Mouse (Mus musculus): ENCODE data around the gene Catip. TPM values are rescaled to one million over a fixed set of nuclear protein-coding genes. Genes with fewer than 3 reads are reported as not detected.

The Catip gene
- polyA plus RNA-seq, 2 experiments: 0.73 to 4.2 TPM

- no peak for TF ChIP-seq POLR2A (IDR thresholded peaks at IDR 0.05; ENCODE audit: borderline replicate concordance, extremely low read depth, insufficient read depth, insufficient read length)
Measured at GRCm38 (mm10) chr1:74400531-74400930, 38.6 kb downstream of the Catip start.

GRCm38 (mm10) chr1:74401015-74401702 lies 39.3 kb downstream of the Catip start:
- TF ChIP-seq POLR2A (IDR thresholded peaks at IDR 0.05; ENCODE audit: borderline replicate concordance, extremely low read depth, insufficient read depth, insufficient read length): no peak
- Histone ChIP-seq H3K9me3 (ENCODE audit: control insufficient read depth, low read length) (no peaks in the 10 kb centered on the region), H3K9ac (ENCODE audit: low read depth, low read length, severe bottlenecking) (no peak overlapping the region), H3K4me2 (replicated peaks; ENCODE audit: low read depth, low read length, severe bottlenecking) (no peak overlapping the region), H3K36me3 (ENCODE audit: control insufficient read depth, insufficient read depth, low read length) (no peaks in the 10 kb centered on the region), H3K27ac (replicated peaks; ENCODE audit: low read depth, low read length) (no peak overlapping the region), H3K27me3 (ENCODE audit: control insufficient read depth, insufficient read depth, low read length) (no peaks in the 10 kb centered on the region), H3K4me3 (replicated peaks; ENCODE audit: low read length) (no peak overlapping the region), H3K4me1 (ENCODE audit: control insufficient read depth, insufficient read depth, low read length) (no peaks in the 10 kb centered on the region)
- WGBS: 57% methylated on average over 16 of the region's 16 CpGs
- no peak for ATAC-seq (ENCODE audit: low FRiP score, low read depth)
- DNase-seq (ENCODE audit: low spot score): no peak

More at GRCm38 (mm10) chr1:74400531-74400930, 38.6 kb downstream of the Catip start:
- H3K27me3 ChIP-seq (ENCODE audit: control insufficient read depth, insufficient read depth, low read length): no peaks in the 10 kb centered on the region
- H3K4me2 ChIP-seq (replicated peaks; ENCODE audit: low read depth, low read length, severe bottlenecking): no peak overlapping the region
- no peak for ATAC-seq (ENCODE audit: low FRiP score, low read depth)
- WGBS: 85% methylated on average over 3 of the region's 3 CpGs
- no peak for DNase-seq (ENCODE audit: low spot score)
- H3K36me3 ChIP-seq (ENCODE audit: control insufficient read depth, insufficient read depth, low read length): no peaks in the 10 kb centered on the region
- no peaks in the 10 kb centered on the region for H3K4me1 ChIP-seq (ENCODE audit: control insufficient read depth, insufficient read depth, low read length)
- H3K4me3 ChIP-seq (replicated peaks; ENCODE audit: low read length): no peak overlapping the region
- H3K9ac ChIP-seq (ENCODE audit: low read depth, low read length, severe bottlenecking): no peak overlapping the region
- H3K9me3 ChIP-seq (ENCODE audit: control insufficient read depth, low read length): no peaks in the 10 kb centered on the region
- H3K27ac ChIP-seq (replicated peaks; ENCODE audit: low read depth, low read length): no peak overlapping the region

GRCm38 (mm10) chr1:74404206-74404605 lies 42.3 kb downstream of the Catip start:
- H3K27me3 ChIP-seq (ENCODE audit: control insufficient read depth, insufficient read depth, low read length): no peaks in the 10 kb centered on the region
- no peak overlapping the region for H3K27ac ChIP-seq (replicated peaks; ENCODE audit: low read depth, low read length)
- no peaks in the 10 kb centered on the region for H3K9me3 ChIP-seq (ENCODE audit: control insufficient read depth, low read length)
- H3K4me2 ChIP-seq (replicated peaks; ENCODE audit: low read depth, low read length, severe bottlenecking): no peak overlapping the region
- TF ChIP-seq POLR2A (IDR thresholded peaks at IDR 0.05; ENCODE audit: borderline replicate concordance, extremely low read depth, insufficient read depth, insufficient read length): no peak
- no peaks in the 10 kb centered on the region for H3K36me3 ChIP-seq (ENCODE audit: control insufficient read depth, insufficient read depth, low read length)
- no peaks in the 10 kb centered on the region for H3K4me1 ChIP-seq (ENCODE audit: control insufficient read depth, insufficient read depth, low read length)
- WGBS: 92% methylated on average over 4 of the region's 4 CpGs
- DNase-seq (ENCODE audit: low spot score): no peak
- H3K4me3 ChIP-seq (replicated peaks; ENCODE audit: low read length): no peak overlapping the region
- no peak for ATAC-seq (ENCODE audit: low FRiP score, low read depth)
- no peak overlapping the region for H3K9ac ChIP-seq (ENCODE audit: low read depth, low read length, severe bottlenecking)

- ATAC-seq (ENCODE audit: low FRiP score, low read depth): no peak
- Histone ChIP-seq H3K4me3 (replicated peaks; ENCODE audit: low read length) (no peak within 1 kb of the TSS), H3K9ac (ENCODE audit: low read depth, low read length, severe bottlenecking) (no peak within 1 kb of the TSS), H3K4me2 (replicated peaks; ENCODE audit: low read depth, low read length, severe bottlenecking) (no peak within 1 kb of the TSS), H3K27ac (replicated peaks; ENCODE audit: low read depth, low read length) (no peak within 1 kb of the TSS), H3K36me3 (ENCODE audit: control insufficient read depth, insufficient read depth, low read length) (no peaks in the 10 kb centered on the region), H3K4me1 (ENCODE audit: control insufficient read depth, insufficient read depth, low read length) (no peaks in the 10 kb centered on the region), H3K27me3 (ENCODE audit: control insufficient read depth, insufficient read depth, low read length) (no peaks in the 10 kb centered on the region), H3K9me3 (ENCODE audit: control insufficient read depth, low read length) (no peaks in the 10 kb centered on the region)
- WGBS: 29% methylated on average over 12 of the region's 15 CpGs
- no peak for TF ChIP-seq POLR2A (IDR thresholded peaks at IDR 0.05; ENCODE audit: borderline replicate concordance, extremely low read depth, insufficient read depth, insufficient read length)
- no peak for DNase-seq (ENCODE audit: low spot score)
Measured at GRCm38 (mm10) chr1:74408589-74409504, 46.9 kb downstream of the Catip start, which contains the start of gene Vil1. Gene Vil1 (plus strand): TSS chr1:74409376.

- H3K4me3 ChIP-seq (replicated peaks; ENCODE audit: low read length): no peak overlapping the region
- no peak overlapping the region for H3K9ac ChIP-seq (ENCODE audit: low read depth, low read length, severe bottlenecking)
- WGBS: 50% methylated on average over 2 of the region's 2 CpGs
- no peaks in the 10 kb centered on the region for H3K9me3 ChIP-seq (ENCODE audit: control insufficient read depth, low read length)
- H3K4me2 ChIP-seq (replicated peaks; ENCODE audit: low read depth, low read length, severe bottlenecking): no peak overlapping the region
- no peaks in the 10 kb centered on the region for H3K4me1 ChIP-seq (ENCODE audit: control insufficient read depth, insufficient read depth, low read length)
- ATAC-seq (ENCODE audit: low FRiP score, low read depth): no peak
- no peak for TF ChIP-seq POLR2A (IDR thresholded peaks at IDR 0.05; ENCODE audit: borderline replicate concordance, extremely low read depth, insufficient read depth, insufficient read length)
- no peak overlapping the region for H3K27ac ChIP-seq (replicated peaks; ENCODE audit: low read depth, low read length)
- DNase-seq (ENCODE audit: low spot score): no peak
- H3K27me3 ChIP-seq (ENCODE audit: control insufficient read depth, insufficient read depth, low read length): no peaks in the 10 kb centered on the region
- no peaks in the 10 kb centered on the region for H3K36me3 ChIP-seq (ENCODE audit: control insufficient read depth, insufficient read depth, low read length)
Measured at GRCm38 (mm10) chr1:74411753-74412325, 49.9 kb downstream of the Catip start.
